Mouse (Mus musculus) adrenal gland, adult (tissue): ENCODE results near the gene Osbpl2.

Experiments used
- DNase-seq, 2 experiments: peaks; one replicate each; pipeline ENCODE4 v3.0.0; 2022 to 2023; ENCODE audit warnings: low spot score in 1 of 2; ENCODE audit not compliant: inconsistent age in 2 of 2

Gene Osbpl2

GRCm38 (mm10) chr2:180118661-180119438 is at the start of gene Osbpl2:
Gene Osbpl2 (plus strand): TSS chr2:180119306.
- peak; percentile 100 for DNase-seq

- DNase-seq: no peak
Measured at GRCm38 (mm10) chr2:180069770-180070480, 49.2 kb upstream of the Osbpl2 start.

GRCm38 (mm10) chr2:180070481-180071453 is 48.3 kb upstream of the Osbpl2 start, which contains the start of gene Mtg2:
Gene Mtg2 (plus strand): TSS chr2:180070588.
- DNase-seq: peak; percentile 96 to 99

GRCm38 (mm10) chr2:180071671-180072070 is 47.4 kb upstream of the Osbpl2 start:
- no peak for DNase-seq

- no peak for DNase-seq
Measured at GRCm38 (mm10) chr2:180072886-180073285, 46.2 kb upstream of the Osbpl2 start.

- DNase-seq: no peak
Measured at GRCm38 (mm10) chr2:180077622-180078021, 41.5 kb upstream of the Osbpl2 start.

GRCm38 (mm10) chr2:180080680-180081079 is 38.4 kb upstream of the Osbpl2 start:
- DNase-seq: no peak

GRCm38 (mm10) chr2:180083063-180083462 is 36.0 kb upstream of the Osbpl2 start:
- peak in 1 of 2 experiments; percentile 0 for DNase-seq

- peak in 1 of 2 experiments; percentile 2 for DNase-seq
Measured at GRCm38 (mm10) chr2:180084565-180084964, 34.5 kb upstream of the Osbpl2 start.

GRCm38 (mm10) chr2:180085926-180086636 is 33.0 kb upstream of the Osbpl2 start:
- DNase-seq: peak in 1 of 2 experiments; percentile 4

- peak in 1 of 2 experiments; percentile 4 for DNase-seq
Measured at GRCm38 (mm10) chr2:180086637-180087027, 32.5 kb upstream of the Osbpl2 start.

GRCm38 (mm10) chr2:180087472-180087871 is 31.6 kb upstream of the Osbpl2 start:
- no peak for DNase-seq

GRCm38 (mm10) chr2:180090285-180090684 is 28.8 kb upstream of the Osbpl2 start:
- peak in 1 of 2 experiments; percentile 1 for DNase-seq

GRCm38 (mm10) chr2:180095711-180096110 is 23.4 kb upstream of the Osbpl2 start:
- DNase-seq: no peak

- no peak for DNase-seq
Measured at GRCm38 (mm10) chr2:180097585-180097984, 21.5 kb upstream of the Osbpl2 start.

GRCm38 (mm10) chr2:180098167-180098566 is 20.9 kb upstream of the Osbpl2 start:
- DNase-seq: no peak

- no peak for DNase-seq
Measured at GRCm38 (mm10) chr2:180099529-180099928, 19.6 kb upstream of the Osbpl2 start.

- DNase-seq: no peak
Measured at GRCm38 (mm10) chr2:180103151-180103977, 15.7 kb upstream of the Osbpl2 start.

- peak; percentile 88 to 96 for DNase-seq
Measured at GRCm38 (mm10) chr2:180103978-180104658, 15.0 kb upstream of the Osbpl2 start, which contains the start of gene Hrh3. Gene Hrh3 (minus strand): TSS chr2:180104488.
